Mouse (Mus musculus) liver, adult 2 months (tissue): ENCODE results near the gene Gng3.

Experiments
- CTCF ChIP-seq: fragments of 200-500 bp; IDR thresholded peaks from 2 replicates; pipeline ENCODE4 v1.5.1; 2011; ENCODE audit warnings: low read depth, low read length, control low read depth
- POLR2A ChIP-seq: fragments of 200-500 bp; IDR thresholded peaks from 2 replicates; pipeline ENCODE4 v1.6.1; 2011; ENCODE audit warnings: low read length, control low read depth; ENCODE audit not compliant: insufficient read depth; ENCODE audit errors: extremely low read depth

DNA sequence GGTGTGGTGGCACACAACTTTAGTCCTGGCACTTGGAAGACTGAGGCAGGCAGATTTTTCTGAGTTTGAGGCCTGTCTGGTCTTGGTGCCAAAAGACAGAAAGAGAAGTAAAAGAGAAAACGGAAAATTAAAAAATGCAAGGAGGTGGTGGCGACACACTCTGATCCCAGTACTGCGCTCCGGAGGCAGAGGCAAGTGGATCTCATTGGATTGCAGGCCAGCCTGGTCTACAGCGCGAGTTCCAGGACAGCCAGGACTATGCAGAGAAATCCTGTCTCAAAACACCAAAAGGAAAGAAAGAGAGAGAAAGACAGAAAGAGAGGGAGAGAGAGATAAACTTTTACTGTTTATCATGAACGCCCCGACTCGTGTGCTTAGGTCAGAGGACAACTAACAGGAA lies 31.8 kb upstream of the Gng3 start:
- no peak for TF ChIP-seq CTCF
- TF ChIP-seq POLR2A, result no peak
